Mouse (Mus musculus) T-helper 1 cell (primary cell): ENCODE results near the gene Blcap.
"Not testable (repeated sequence)": the region's sequence is repeated elsewhere in the genome, so short reads cannot be mapped to it uniquely, and the experiment has no call there.

ENCODE experiments used
- in situ Hi-C: fragments of 300-600 bp; cut with MboI, MseI; formaldehyde crosslinking; loops from one replicate; pipeline ENCODE4 v1.15.1; 2025; ENCODE audit warnings: high pct_unique_total_duplicates

The Blcap gene

GRCm38 (mm10) chr2:157571224-157571832 lies at the start of gene Blcap:
TSS of gene Blcap (minus strand) at chr2:157571274.
- in situ Hi-C loops: loop anchor here (5.0 kb wide), 2 partner anchors 109 to 234 kb away; no protein-coding TSS in a partner anchor

- in situ Hi-C loops: no loop called here
These were observed 47.3 kb upstream of the Blcap start for GRCm38 (mm10) chr2:157618393-157618792.

- in situ Hi-C loops: no loop called here
These were observed 42.9 kb upstream of the Blcap start for GRCm38 (mm10) chr2:157613997-157614396.

- in situ Hi-C loops: no loop called here
These were observed 40.7 kb upstream of the Blcap start for GRCm38 (mm10) chr2:157611735-157612134.

- in situ Hi-C loops: loop anchor here (5.0 kb wide), 1 partner anchor 595 kb away; no protein-coding TSS in a partner anchor
These were observed 36.6 kb upstream of the Blcap start for GRCm38 (mm10) chr2:157607542-157608236.

- in situ Hi-C loops: loop anchor here (5.0 kb wide), 1 partner anchor 597 kb away; no protein-coding TSS in a partner anchor
These were observed 34.1 kb upstream of the Blcap start for GRCm38 (mm10) chr2:157605025-157605675.

- in situ Hi-C loops: no loop called here
These were observed 30.4 kb upstream of the Blcap start for GRCm38 (mm10) chr2:157601435-157601839.

GRCm38 (mm10) chr2:157596876-157597566 lies 25.9 kb upstream of the Blcap start:
- in situ Hi-C loops: no loop called here

GRCm38 (mm10) chr2:157585351-157585750 lies 14.3 kb upstream of the Blcap start:
- in situ Hi-C loops: not testable (repeated sequence)

- in situ Hi-C loops: loop anchor here (5.0 kb wide), 2 partner anchors 110 to 235 kb away; no protein-coding TSS in a partner anchor
These were observed 1.7 kb upstream of the Blcap start for GRCm38 (mm10) chr2:157572786-157573185.

GRCm38 (mm10) chr2:157569796-157570485 lies 1.1 kb downstream of the Blcap start:
- in situ Hi-C loops: loop anchor here (5.0 kb wide), 2 partner anchors 108 to 233 kb away; no protein-coding TSS in a partner anchor

GRCm38 (mm10) chr2:157568881-157569280 lies 2.2 kb downstream of the Blcap start:
- in situ Hi-C loops: no loop called here

GRCm38 (mm10) chr2:157567235-157567961 lies 3.7 kb downstream of the Blcap start:
- in situ Hi-C loops: no loop called here

- in situ Hi-C loops: no loop called here
These were observed 4.7 kb downstream of the Blcap start for GRCm38 (mm10) chr2:157566260-157566952.

- in situ Hi-C loops: no loop called here
These were observed 5.2 kb downstream of the Blcap start for GRCm38 (mm10) chr2:157565898-157566259.

GRCm38 (mm10) chr2:157565446-157565845 lies 5.6 kb downstream of the Blcap start:
- in situ Hi-C loops: no loop called here

- in situ Hi-C loops: no loop called here
These were observed 6.4 kb downstream of the Blcap start for GRCm38 (mm10) chr2:157564723-157565122.

GRCm38 (mm10) chr2:157563031-157563430 lies 8.0 kb downstream of the Blcap start:
- in situ Hi-C loops: no loop called here

GRCm38 (mm10) chr2:157561165-157561836 lies 9.8 kb downstream of the Blcap start:
- in situ Hi-C loops: no loop called here
